Mouse (Mus musculus) liver, embryonic 15.5 days (tissue): ENCODE measurements around the gene Sidt2. TPM values are rescaled to one million over a fixed set of nuclear protein-coding genes. Genes with fewer than 3 reads are reported as not detected.
A peak's percentile ranks its signal among the peaks of the same experiment; 100 is the strongest.

ENCODE experiments used
- ATAC-seq: fragments of 200-750 bp; cut with Nextera tagmentation; 2 replicates; pipeline ENCODE4 v1.8.0; 2017; ENCODE audit warnings: moderate number of reproducible peaks, mild to moderate bottlenecking, moderate library complexity; ENCODE audit not compliant: insufficient read depth
- H3K27ac ChIP-seq: fragments of 300-500 bp; sonication (generic); replicated peaks from 2 replicates; pipeline ENCODE4 v1.5.1; 2015; ENCODE audit warnings: mild to moderate bottlenecking, inconsistent platforms
- H3K27me3 ChIP-seq: fragments of 300-500 bp; sonication (generic); 2 replicates; pipeline ENCODE4 v1.6.1; 2015; ENCODE audit warnings: mild to moderate bottlenecking, inconsistent platforms
- H3K36me3 ChIP-seq: fragments of 300-500 bp; sonication (generic); replicated peaks from 2 replicates; pipeline ENCODE4 v1.6.1; 2015; ENCODE audit warnings: moderate library complexity, mild to moderate bottlenecking, inconsistent platforms
- H3K4me1 ChIP-seq: fragments of 300-500 bp; sonication (generic); replicated peaks from 2 replicates; pipeline ENCODE4 v1.6.1; 2015; ENCODE audit warnings: inconsistent platforms
- H3K4me2 ChIP-seq: fragments of 300-500 bp; sonication (generic); 2 replicates; pipeline ENCODE4 v1.6.1; 2015; ENCODE audit warnings: moderate library complexity, mild to moderate bottlenecking, inconsistent platforms
- H3K4me3 ChIP-seq: fragments of 300-500 bp; sonication (generic); replicated peaks from 2 replicates; pipeline ENCODE4 v1.5.1; 2015; ENCODE audit warnings: mild to moderate bottlenecking, inconsistent platforms
- H3K9ac ChIP-seq: fragments of 300-500 bp; sonication (generic); 2 replicates; pipeline ENCODE4 v1.6.1; 2015; ENCODE audit warnings: moderate library complexity, mild to moderate bottlenecking, inconsistent platforms
- H3K9me3 ChIP-seq: fragments of 300-500 bp; sonication (generic); replicated peaks from 2 replicates; pipeline ENCODE4 v1.6.1; 2016; ENCODE audit warnings: inconsistent platforms
- WGBS: fragments of 180-500 bp; shearing (Covaris S2); methylation state at CpG from one replicate; pipeline ENCODE4 v1.1.7; 2015; ENCODE audit warnings: mixed read lengths; ENCODE audit not compliant: insufficient replicate concordance; 5-methylcytosine and 5-hydroxymethylcytosine counted together
- polyA plus RNA-seq: library from polyadenylated mRNA; unstranded; fragments of >200 nt; fragmentation: Nextera tagmentation; extraction: Ambion mirVana; gene quantifications from 2 replicates; pipeline ENCODE4 v1.2.1, GENCODE M21; 2015

Sidt2 gene
- polyA plus RNA-seq, 1 experiment from 2014 or later: 16.5 TPM

GRCm38 (mm10) chr9:45976884-45977283, 21.8 kb upstream of the Sidt2 start:
- Histone ChIP-seq H3K4me1 (peaks cover 39% of the 10 kb centered on the region), H3K27ac (no peak overlapping the region), H3K4me2 (no peak overlapping the region), H3K4me3 (no peak overlapping the region), H3K36me3 (peaks cover 68% of the 10 kb centered on the region), H3K9ac (no peak overlapping the region), H3K27me3 (no peaks in the 10 kb centered on the region), H3K9me3 (no peaks in the 10 kb centered on the region)
- ATAC-seq: no peak
- WGBS: 78% methylated on average over 2 of the region's 2 CpGs

GRCm38 (mm10) chr9:45963577-45963976, 8.5 kb upstream of the Sidt2 start:
- WGBS: 87% methylated on average over 6 of the region's 6 CpGs
- no peaks in the 10 kb centered on the region for H3K9me3 ChIP-seq
- H3K4me3 ChIP-seq: no peak overlapping the region
- H3K27me3 ChIP-seq: no peaks in the 10 kb centered on the region
- no peak overlapping the region for H3K9ac ChIP-seq
- H3K27ac ChIP-seq: no peak overlapping the region
- no peak for ATAC-seq
- peaks cover 5% of the 10 kb centered on the region for H3K4me1 ChIP-seq
- H3K4me2 ChIP-seq: no peak overlapping the region
- peaks cover 75% of the 10 kb centered on the region for H3K36me3 ChIP-seq

GRCm38 (mm10) chr9:45961855-45962254, 6.8 kb upstream of the Sidt2 start:
- ATAC-seq: 0 out of 2 replicates have a peak, but pooled peaks have one; percentile 13
- Histone ChIP-seq H3K9ac (no peak overlapping the region), H3K27ac (no peak overlapping the region), H3K9me3 (no peaks in the 10 kb centered on the region), H3K4me1 (peaks cover 5% of the 10 kb centered on the region), H3K4me2 (no peak overlapping the region), H3K27me3 (no peaks in the 10 kb centered on the region), H3K36me3 (peaks cover 60% of the 10 kb centered on the region), H3K4me3 (no peak overlapping the region)
- WGBS: 64% methylated on average over 2 of the region's 2 CpGs

- Histone ChIP-seq H3K27ac (no peak overlapping the region; the same call in 1 of the 2 replicates), H3K4me1 (peaks cover 19% of the 10 kb centered on the region), H3K36me3 (peaks cover 39% of the 10 kb centered on the region), H3K27me3 (no peaks in the 10 kb centered on the region), H3K4me3 (no peak overlapping the region), H3K4me2 (no peak overlapping the region), H3K9me3 (no peaks in the 10 kb centered on the region), H3K9ac (no peak overlapping the region)
- WGBS: 51% methylated on average over 7 of the region's 7 CpGs
- no peak for ATAC-seq
These were observed 4.6 kb upstream of the Sidt2 start for GRCm38 (mm10) chr9:45959661-45960060.

GRCm38 (mm10) chr9:45958851-45959250, 3.8 kb upstream of the Sidt2 start:
- no peaks in the 10 kb centered on the region for H3K27me3 ChIP-seq
- peaks cover 31% of the 10 kb centered on the region for H3K36me3 ChIP-seq
- H3K27ac ChIP-seq: no peak overlapping the region
- no peak overlapping the region for H3K9ac ChIP-seq
- ATAC-seq: no peak
- no peaks in the 10 kb centered on the region for H3K9me3 ChIP-seq
- H3K4me1 ChIP-seq: peaks cover 26% of the 10 kb centered on the region
- H3K4me3 ChIP-seq: no peak overlapping the region
- H3K4me2 ChIP-seq: no peak overlapping the region
- 80% methylated on average over 4 of the region's 4 CpGs for WGBS

GRCm38 (mm10) chr9:45958023-45958670, 3.1 kb upstream of the Sidt2 start:
- Histone ChIP-seq H3K9me3 (no peaks in the 10 kb centered on the region), H3K4me2 (no peak overlapping the region), H3K4me3 (no peak overlapping the region), H3K27ac (no peak overlapping the region), H3K9ac (no peak overlapping the region), H3K27me3 (no peaks in the 10 kb centered on the region), H3K4me1 (peaks cover 33% of the 10 kb centered on the region), H3K36me3 (peaks cover 25% of the 10 kb centered on the region)
- WGBS: 65% methylated on average over 7 of the region's 7 CpGs
- ATAC-seq: no peak

GRCm38 (mm10) chr9:45954294-45955106, 558 bp downstream of the Sidt2 start:
- H3K9ac ChIP-seq: peak overlapping the region; percentile 94
- ATAC-seq: peak; percentile 71
- H3K27me3 ChIP-seq: no peaks in the 10 kb centered on the region
- H3K4me2 ChIP-seq: peak overlapping the region; percentile 93
- peak overlapping the region; percentile 91 for H3K4me3 ChIP-seq
- under 1% methylated on average over 63 of the region's 63 CpGs for WGBS
- H3K36me3 ChIP-seq: peaks cover 36% of the 10 kb centered on the region
- H3K27ac ChIP-seq: peak overlapping the region; percentile 94
- H3K9me3 ChIP-seq: no peaks in the 10 kb centered on the region
- H3K4me1 ChIP-seq: peaks cover 32% of the 10 kb centered on the region

- no peak for ATAC-seq
These were observed 1.4 kb downstream of the Sidt2 start for GRCm38 (mm10) chr9:45953511-45954293.

GRCm38 (mm10) chr9:45952890-45953289, 2.2 kb downstream of the Sidt2 start:
- 87% methylated on average over 7 of the region's 7 CpGs for WGBS
- H3K4me3 ChIP-seq: peak overlapping the region; percentile 91

More at GRCm38 (mm10) chr9:45953511-45954293, 1.4 kb downstream of the Sidt2 start:
- Histone ChIP-seq H3K4me2 (peak overlapping the region; percentile 93), H3K9me3 (no peaks in the 10 kb centered on the region), H3K36me3 (peaks cover 44% of the 10 kb centered on the region), H3K4me1 (peaks cover 32% of the 10 kb centered on the region), H3K27me3 (no peaks in the 10 kb centered on the region), H3K9ac (peak overlapping the region; percentile 94), H3K4me3 (peak overlapping the region; percentile 91), H3K27ac (peak overlapping the region; percentile 94)
- 54% methylated on average over 13 of the region's 13 CpGs for whole genome bisulfite sequencing

GRCm38 (mm10) chr9:45952057-45952456, 3.0 kb downstream of the Sidt2 start:
- H3K36me3 ChIP-seq: peaks cover 60% of the 10 kb centered on the region

More at GRCm38 (mm10) chr9:45952890-45953289, 2.2 kb downstream of the Sidt2 start:
- Histone ChIP-seq H3K9me3 (no peaks in the 10 kb centered on the region), H3K27ac (no peak overlapping the region), H3K27me3 (no peaks in the 10 kb centered on the region), H3K36me3 (peaks cover 52% of the 10 kb centered on the region), H3K4me1 (peaks cover 32% of the 10 kb centered on the region), H3K9ac (no peak overlapping the region), H3K4me2 (peak overlapping the region; percentile 93)
- no peak for ATAC-seq

GRCm38 (mm10) chr9:45946872-45947183, 8.2 kb downstream of the Sidt2 start:
- peaks cover 38% of the 10 kb centered on the region for H3K4me1 ChIP-seq
- peaks cover 98% of the 10 kb centered on the region for H3K36me3 ChIP-seq
- no peak overlapping the region for H3K9ac ChIP-seq
- WGBS: 79% methylated on average over 10 of the region's 10 CpGs
- no peak overlapping the region for H3K4me2 ChIP-seq
- ATAC-seq: no peak
- no peak overlapping the region for H3K4me3 ChIP-seq
- no peak overlapping the region for H3K27ac ChIP-seq
- H3K9me3 ChIP-seq: no peaks in the 10 kb centered on the region
- H3K27me3 ChIP-seq: no peaks in the 10 kb centered on the region

More at GRCm38 (mm10) chr9:45952057-45952456, 3.0 kb downstream of the Sidt2 start:
- Histone ChIP-seq H3K4me1 (peaks cover 32% of the 10 kb centered on the region), H3K4me2 (no peak overlapping the region), H3K4me3 (no peak overlapping the region), H3K9me3 (no peaks in the 10 kb centered on the region), H3K27ac (no peak overlapping the region), H3K9ac (no peak overlapping the region), H3K27me3 (no peaks in the 10 kb centered on the region)
- no peak for ATAC-seq
- 74% methylated on average over 4 of the region's 4 CpGs for WGBS
